Mouse (Mus musculus) small intestine, adult 2 months (tissue): ENCODE data around the gene Svopl.

Source experiments
- CTCF ChIP-seq: fragments of 200-500 bp; IDR thresholded peaks from 2 replicates; pipeline ENCODE4 v1.5.1; 2012; ENCODE audit warnings: low read depth, mild to moderate bottlenecking, control low read depth, inconsistent platforms, low read length, moderate library complexity, mixed read lengths; ENCODE audit not compliant: insufficient replicate concordance, insufficient read length; ENCODE audit errors: extremely low read depth
- POLR2A ChIP-seq: fragments of 200-500 bp; IDR thresholded peaks from 2 replicates; pipeline ENCODE4 v1.6.1; 2012; ENCODE audit warnings: low read depth, mild to moderate bottlenecking, control low read depth, inconsistent platforms, low read length, moderate library complexity

DNA sequence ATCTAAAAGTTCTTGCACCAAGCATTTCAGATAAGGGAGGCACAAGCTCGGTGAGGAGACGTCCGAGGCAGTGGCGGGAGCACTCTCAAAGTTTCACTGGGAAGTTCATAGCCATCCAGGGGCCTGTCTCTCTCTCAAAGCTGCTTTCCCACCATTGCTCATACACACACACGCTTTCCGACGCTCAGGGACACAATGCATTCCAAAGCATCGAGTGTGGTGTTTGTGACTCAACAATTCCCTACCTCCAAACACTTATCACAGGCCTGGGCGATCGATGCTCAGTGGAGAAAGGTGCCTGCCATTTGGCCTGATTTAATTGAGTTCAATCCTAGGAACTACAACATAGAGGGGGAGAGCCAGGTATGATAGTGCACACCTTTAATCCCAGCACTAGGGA is 47.9 kb upstream of the Svopl start:
- TF ChIP-seq CTCF: no peak
- no peak for TF ChIP-seq POLR2A
